Mouse (Mus musculus): Measurements from ENCODE around the gene Gm8267.

- TF ChIP-seq CTCF (IDR thresholded peaks at IDR 0.05; ENCODE audit: extremely low read depth, insufficient read depth, insufficient read length, insufficient replicate concordance) (no peak), POLR2A (IDR thresholded peaks at IDR 0.05; ENCODE audit: low read depth, low read length) (no peak)
Measured at GRCm38 (mm10) chr14:44750240-44750639, at the start of gene Gm8267.

All from spleen, adult 2 months (tissue).